Mouse (Mus musculus) E14TG2a.4 (cell line): ENCODE data around the gene Rtl3.

ENCODE experiments used
- H3K27me3 ChIP-seq: 2 replicates; pipeline ENCODE4 v1.6.1; 2014; ENCODE audit warnings: low read length, control low read depth; ENCODE audit not compliant: insufficient read depth
- H3K36me3 ChIP-seq: 2 replicates; pipeline ENCODE4 v1.6.1; 2014; ENCODE audit warnings: low read length, control low read depth; ENCODE audit not compliant: insufficient read depth
- H3K4me1 ChIP-seq: replicated peaks from 2 replicates; pipeline ENCODE4 v1.6.1; 2014; ENCODE audit warnings: low read depth, low read length, control low read depth
- H3K4me3 ChIP-seq: replicated peaks from 2 replicates; pipeline ENCODE4 v1.5.1; 2014; ENCODE audit warnings: mild to moderate bottlenecking, low read length
- H3K9me3 ChIP-seq: 2 replicates; pipeline ENCODE4 v1.6.1; 2014; ENCODE audit warnings: low read length, control low read depth
- CTCF ChIP-seq: conservative IDR thresholded peaks from 2 replicates; pipeline ENCODE4 v1.5.1; 2014; ENCODE audit warnings: low read length
- NANOG ChIP-seq: IDR thresholded peaks from 2 replicates; pipeline ENCODE4 v1.6.1; 2014; ENCODE audit warnings: borderline replicate concordance, low read length, mixed read lengths

Gene Rtl3

DNA sequence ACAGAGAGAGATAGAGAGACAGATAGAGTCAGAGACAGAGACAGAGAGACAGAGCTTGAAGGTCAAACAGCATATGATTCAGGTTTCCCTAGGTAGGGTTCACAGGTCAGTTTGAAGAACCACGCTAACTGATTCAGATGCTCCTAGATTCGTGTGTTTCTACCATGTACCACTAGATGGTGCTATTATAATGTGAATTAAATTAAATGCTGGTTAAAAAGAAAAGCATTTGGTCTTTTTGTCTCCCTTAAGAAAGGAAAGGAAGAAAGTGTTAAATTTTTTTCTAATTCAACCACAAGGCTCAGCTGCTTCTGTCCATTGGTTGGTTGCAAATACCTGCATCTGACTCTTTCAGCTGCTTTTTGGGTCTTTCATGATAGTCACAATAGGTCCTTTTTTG lies 45.8 kb downstream of the Rtl3 start:
- no peak overlapping the region for H3K4me3 ChIP-seq
- no peaks in the 10 kb centered on the region for H3K4me1 ChIP-seq
- TF ChIP-seq CTCF (peak; percentile 16; the same call in 1 of the 2 replicates), NANOG (no peak)
- no peaks in the 10 kb centered on the region for H3K27me3 ChIP-seq
- H3K9me3 ChIP-seq: peaks cover 9% of the 10 kb centered on the region; the same call in 1 of the 2 replicates
- H3K36me3 ChIP-seq: no peaks in the 10 kb centered on the region
